8 mouse cellular contexts compared by ENCODE assay signal in genomic region chr11:100004846-100005245, GRCm38 (mm10). TPM values are rescaled to one million over a fixed set of nuclear protein-coding genes. Genes with fewer than 3 reads are reported as not detected.
A peak's percentile ranks its signal among the peaks of the same experiment; 100 is the strongest.
DNase-seq lines count a peak whose midpoint lies in the region; ATAC-seq lines count a peak whose summit lies in the region.
"Had no signal": no experiment of that assay in that cellular context is flagged by ENCODE, and none has a peak within 500 bp of the region (broad histone marks: within the 10 kb centered on the region; RNA-seq: fewer than 3 reads in every experiment).

No protein-coding gene starts in this region.

- no peaks in the 10 kb centered on the region for H3K9me3 ChIP-seq in liver, embryonic 12.5 days (replicated peaks)

- H3K27me3 ChIP-seq in liver, embryonic 12.5 days (replicated peaks): no peaks in the 10 kb centered on the region

- WGBS in liver, embryonic 12.5 days (ENCODE audit: insufficient replicate concordance): 23% methylated on average over 6 of the region's 6 CpGs

- H3K4me2 ChIP-seq in liver, embryonic 12.5 days: no peak overlapping the region

- peak; percentile 19 for DNase-seq in liver
- peak; percentile 30 for DNase-seq in Muller cell, postnatal 12 days (ENCODE audit: inconsistent ontology term)
- peak; percentile 16 for DNase-seq in c-Kit-positive CD71-negative TER-119-negative erythroid progenitor cells, embryonic 14.5 days (ENCODE audit: low read depth)
- peak; percentile 44 to 70 for DNase-seq in frontal cortex, postnatal 36 days (ENCODE audit: low spot score in 2 of 2)
- DNase-seq in left cerebral cortex, postnatal 10 days (ENCODE audit: extremely low spot score in 1 of 2, low spot score in 2 of 2): peak; percentile 44 to 73
- peak; percentile 43 to 81 for DNase-seq in right cerebral cortex, adult 2 months (ENCODE audit: low spot score in 2 of 2)

- intact Hi-C loops in left cerebral cortex, postnatal 10 days (cut with DNase I): loop anchor here (2.0 to 10.0 kb wide), 3 partner anchors 277 to 620 kb away; partner anchors contain the start of gene Krt10

- ATAC-seq in liver, embryonic 12.5 days: no peak

- no peak overlapping the region for H3K27ac ChIP-seq in liver, embryonic 12.5 days

- H3K4me3 ChIP-seq in liver, embryonic 12.5 days: no peak overlapping the region

- no peaks in the 10 kb centered on the region for H3K36me3 ChIP-seq in liver, embryonic 12.5 days

- no peaks in the 10 kb centered on the region for H3K4me1 ChIP-seq in liver, embryonic 12.5 days

- no peak overlapping the region for H3K9ac ChIP-seq in liver, embryonic 12.5 days

RNA-seq across cellular contexts. Expression of gene Krtap17-1, which starts 11.1 kb away (rescaled TPM):
- polyA plus RNA-seq in liver, embryonic 12.5 days (2016; fragmentation: Nextera tagmentation; extraction: Ambion mirVana): not detected in 2 replicates
- total RNA-seq in left cerebral cortex, postnatal 10 days (2021): not detected
- polyA plus RNA-seq: heart, embryonic 16.5 days had no signal

RNA-seq across cellular contexts. Expression of gene Krt33a, which starts 11.2 kb away (rescaled TPM):
- polyA plus RNA-seq in liver, embryonic 12.5 days (2016; fragmentation: Nextera tagmentation; extraction: Ambion mirVana): not detected in 2 replicates
- not detected for total RNA-seq in left cerebral cortex, postnatal 10 days (2021)
- polyA plus RNA-seq: heart, embryonic 16.5 days had no signal

RNA-seq across cellular contexts. Expression of gene Krtap16-1, which starts 18.4 kb away (rescaled TPM):
- polyA plus RNA-seq in liver, embryonic 12.5 days (2016; fragmentation: Nextera tagmentation; extraction: Ambion mirVana): not detected in 2 replicates
- total RNA-seq in left cerebral cortex, postnatal 10 days (2021): not detected
- polyA plus RNA-seq: heart, embryonic 16.5 days had no signal

RNA-seq across cellular contexts. Expression of gene Krt33b, which starts 24.8 kb away (rescaled TPM):
- polyA plus RNA-seq in liver, embryonic 12.5 days (2016; fragmentation: Nextera tagmentation; extraction: Ambion mirVana): not detected in 2 replicates
- total RNA-seq in left cerebral cortex, postnatal 10 days (2021): not detected
- polyA plus RNA-seq: heart, embryonic 16.5 days had no signal

RNA-seq across cellular contexts. Expression of gene Krtap29-1, which starts 26.0 kb away (rescaled TPM):
- not detected in 2 replicates for polyA plus RNA-seq in liver, embryonic 12.5 days (2016; fragmentation: Nextera tagmentation; extraction: Ambion mirVana)
- not detected for total RNA-seq in left cerebral cortex, postnatal 10 days (2021)
- polyA plus RNA-seq: heart, embryonic 16.5 days had no signal
